In the genomic region with DNA sequence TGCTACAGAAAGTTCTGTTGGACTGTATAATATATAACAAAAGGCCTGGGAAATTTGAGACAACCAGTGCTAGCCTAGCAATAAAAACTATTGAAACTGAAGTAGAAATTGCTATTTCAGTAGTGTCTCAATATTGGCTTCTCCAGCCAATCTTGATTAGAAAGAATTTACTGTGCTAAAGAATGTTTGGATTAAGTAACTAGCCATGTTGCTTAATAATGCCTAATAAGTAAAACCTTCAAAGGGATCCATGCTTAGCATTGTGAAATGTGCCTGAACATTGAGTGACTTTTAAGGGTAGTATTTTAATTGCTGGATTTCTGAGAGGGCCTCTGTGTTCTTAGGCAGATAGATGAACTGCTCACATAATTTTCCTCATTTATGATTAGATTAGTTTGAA, we compare ENCODE assay signal across 13 mouse cellular contexts. TPM values are rescaled to one million over a fixed set of nuclear protein-coding genes. Genes with fewer than 3 reads are reported as not detected.
DNase-seq lines count a peak whose midpoint lies in the region; ATAC-seq and TF ChIP-seq lines count a peak whose summit lies in the region.
"Had no signal": no experiment of that assay in that cellular context is flagged by ENCODE, and none has a peak within 500 bp of the region (broad histone marks: within the 10 kb centered on the region; RNA-seq: fewer than 3 reads in every experiment).

No protein-coding gene starts in this region.

- TF ChIP-seq EP300 in lung, postnatal 0 days (IDR thresholded peaks at IDR 0.05) = peak; percentile 87

- H3K4me1 ChIP-seq in lung, postnatal 0 days (ENCODE audit: insufficient read depth, low read depth, low read length) = peaks cover 22% of the 10 kb centered on the region; the same call in 1 of the 2 replicates
- H3K4me1 ChIP-seq in hindbrain, embryonic 12.5 days = peaks cover 42% of the 10 kb centered on the region
- H3K4me1 ChIP-seq in liver, embryonic 16.5 days (ENCODE audit: control insufficient read depth, low read depth, low read length) = peaks cover 37% of the 10 kb centered on the region

- H3K27ac ChIP-seq in gastrocnemius, adult 2 months = no peak overlapping the region
- H3K27ac ChIP-seq in lung, postnatal 0 days (ENCODE audit: low read length) = no peak overlapping the region
- no peak overlapping the region for H3K27ac ChIP-seq in hindbrain, embryonic 12.5 days
- no peak overlapping the region for H3K27ac ChIP-seq in liver, embryonic 16.5 days (ENCODE audit: low read length)
- H3K27ac ChIP-seq: embryonic facial prominence, embryonic 12.5 days; limb, embryonic 15.5 days had no signal

- TF ChIP-seq CTCF in gastrocnemius, adult 2 months (IDR thresholded peaks at IDR 0.05) = no peak
- no peak for TF ChIP-seq CTCF in lung, postnatal 0 days (IDR thresholded peaks at IDR 0.05)

- intact Hi-C loops in gastrocnemius, adult 2 months (cut with DNase I) = no loop called here

- H3K9ac ChIP-seq in lung, postnatal 0 days (replicated peaks; ENCODE audit: low read depth) = no peak overlapping the region
- H3K9ac ChIP-seq in hindbrain, embryonic 12.5 days = no peak overlapping the region
- no peak overlapping the region for H3K9ac ChIP-seq in liver, embryonic 16.5 days (ENCODE audit: low read depth, low read length)
- H3K9ac ChIP-seq: embryonic facial prominence, embryonic 12.5 days; limb, embryonic 15.5 days had no signal

- H3K36me3 ChIP-seq in lung, postnatal 0 days (ENCODE audit: insufficient read depth, low read length) = peaks cover 20% of the 10 kb centered on the region; the same call in 1 of the 2 replicates
- peaks cover 54% of the 10 kb centered on the region for H3K36me3 ChIP-seq in hindbrain, embryonic 12.5 days
- H3K36me3 ChIP-seq in liver, embryonic 16.5 days (ENCODE audit: control insufficient read depth, insufficient read depth) = peaks cover 33% of the 10 kb centered on the region

- H3K27me3 ChIP-seq in lung, postnatal 0 days (replicated peaks; ENCODE audit: insufficient read depth, low read length) = no peaks in the 10 kb centered on the region
- no peaks in the 10 kb centered on the region for H3K27me3 ChIP-seq in hindbrain, embryonic 12.5 days
- H3K27me3 ChIP-seq in liver, embryonic 16.5 days (ENCODE audit: control insufficient read depth, insufficient read depth, low read depth, low read length) = no peaks in the 10 kb centered on the region
- H3K27me3 ChIP-seq: embryonic facial prominence, embryonic 12.5 days; limb, embryonic 15.5 days had no signal

- no peaks in the 10 kb centered on the region for H3K9me3 ChIP-seq in lung, postnatal 0 days (ENCODE audit: low read length)
- H3K9me3 ChIP-seq in hindbrain, embryonic 12.5 days (replicated peaks) = no peaks in the 10 kb centered on the region
- no peaks in the 10 kb centered on the region for H3K9me3 ChIP-seq in liver, embryonic 16.5 days (replicated peaks; ENCODE audit: control insufficient read depth, low read length)
- H3K9me3 ChIP-seq: embryonic facial prominence, embryonic 12.5 days; limb, embryonic 15.5 days had no signal

- DNase-seq in gastrocnemius, adult 2 months = no peak
- no peak for DNase-seq in gastrocnemius, postnatal 25 days
- DNase-seq in lung, postnatal 0 days (ENCODE audit: low spot score) = peak; percentile 91
- no peak for DNase-seq in lung, postnatal 25 days (ENCODE audit: low spot score)
- no peak for DNase-seq in thymus, postnatal 0 days (ENCODE audit: low spot score)
- DNase-seq in embryo, embryonic 10 days (ENCODE audit: low spot score) = no peak
- DNase-seq: adrenal gland, postnatal 25 days; cerebellum, adult 18-20 months; gastrocnemius, postnatal 14 days had no signal

- peak overlapping the region; percentile 94 for H3K4me3 ChIP-seq in gastrocnemius, adult 2 months
- no peak overlapping the region for H3K4me3 ChIP-seq in lung, postnatal 0 days (ENCODE audit: low read depth, low read length)
- H3K4me3 ChIP-seq in hindbrain, embryonic 12.5 days = 0 out of 2 replicates have a peak overlapping the region, but pooled peaks have one; percentile 94
- H3K4me3 ChIP-seq in liver, embryonic 16.5 days (ENCODE audit: low read depth, low read length) = no peak overlapping the region

- no peak for ATAC-seq in lung, postnatal 0 days
- no peak for ATAC-seq in hindbrain, embryonic 12.5 days (ENCODE audit: low FRiP score)
- no peak for ATAC-seq in liver, embryonic 16.5 days (ENCODE audit: low read depth)

- H3K4me2 ChIP-seq in lung, postnatal 0 days (replicated peaks; ENCODE audit: low read depth, low read length) = peak overlapping the region; percentile 54; the same call in 1 of the 2 replicates
- H3K4me2 ChIP-seq in hindbrain, embryonic 12.5 days (replicated peaks) = peak overlapping the region; percentile 78; the same call in 1 of the 2 replicates
- peak overlapping the region; percentile 18; the same call in 1 of the 2 replicates for H3K4me2 ChIP-seq in liver, embryonic 16.5 days (ENCODE audit: low read depth, low read length)

RNA-seq across cellular contexts. Expression of a gene that starts 3.6 kb away (rescaled TPM):
- total RNA-seq in gastrocnemius, adult 2 months (2021) = 10 to 100 TPM; 42.7 to 77.1 TPM
- total RNA-seq in gastrocnemius, postnatal 25 days (2021) = 10 to 100 TPM; 44.5 to 50.1 TPM
- 285 and 314 TPM in 2 replicates for polyA plus RNA-seq in lung, postnatal 0 days (2015; fragmentation: Nextera tagmentation; extraction: Ambion mirVana)
- 654 and 704 TPM in 2 replicates for polyA plus RNA-seq in hindbrain, embryonic 12.5 days (2016; fragmentation: Nextera tagmentation; extraction: Ambion mirVana)
- 103 and 120 TPM in 2 replicates for polyA plus RNA-seq in liver, embryonic 16.5 days (2015; fragmentation: Nextera tagmentation; extraction: Ambion mirVana)
- polyA plus RNA-seq in thymus, postnatal 0 days (2015; fragmentation: Nextera tagmentation; extraction: Ambion mirVana) = 410 and 488 TPM in 2 replicates

RNA-seq across cellular contexts. Expression of a gene that starts 22.6 kb away (rescaled TPM):
- total RNA-seq in gastrocnemius, adult 2 months (2021) = 10 to 100 TPM; 14.2 to 15.3 TPM
- 10 to 100 TPM; 13.5 to 14.5 TPM for total RNA-seq in gastrocnemius, postnatal 25 days (2021)
- polyA plus RNA-seq in lung, postnatal 0 days (2015; fragmentation: Nextera tagmentation; extraction: Ambion mirVana) = 19.5 and 21.2 TPM in 2 replicates
- 52.6 and 54.2 TPM in 2 replicates for polyA plus RNA-seq in hindbrain, embryonic 12.5 days (2016; fragmentation: Nextera tagmentation; extraction: Ambion mirVana)
- 7.9 and 8.1 TPM in 2 replicates for polyA plus RNA-seq in liver, embryonic 16.5 days (2015; fragmentation: Nextera tagmentation; extraction: Ambion mirVana)
- polyA plus RNA-seq in thymus, postnatal 0 days (2015; fragmentation: Nextera tagmentation; extraction: Ambion mirVana) = 35.3 and 42.1 TPM in 2 replicates

RNA-seq across cellular contexts. Expression of a gene that starts 32.2 kb away (rescaled TPM):
- 10 to 100 TPM; 33.1 to 34.2 TPM for total RNA-seq in gastrocnemius, adult 2 months (2021)
- 10 to 100 TPM; 25.3 to 26.2 TPM for total RNA-seq in gastrocnemius, postnatal 25 days (2021)
- polyA plus RNA-seq in lung, postnatal 0 days (2015; fragmentation: Nextera tagmentation; extraction: Ambion mirVana) = 88.4 and 89.0 TPM in 2 replicates
- 135 and 137 TPM in 2 replicates for polyA plus RNA-seq in hindbrain, embryonic 12.5 days (2016; fragmentation: Nextera tagmentation; extraction: Ambion mirVana)
- 59.9 and 66.8 TPM in 2 replicates for polyA plus RNA-seq in liver, embryonic 16.5 days (2015; fragmentation: Nextera tagmentation; extraction: Ambion mirVana)
- polyA plus RNA-seq in thymus, postnatal 0 days (2015; fragmentation: Nextera tagmentation; extraction: Ambion mirVana) = 158 and 161 TPM in 2 replicates

Comparison
In these comparisons a context has a peak if more than half of its experiments do, and no peak if none do; other contexts are left out.
1. H3K4me3 ChIP-seq: peak in gastrocnemius, adult 2 months (single experiment) and hindbrain, embryonic 12.5 days (single experiment); none in lung, postnatal 0 days (single experiment) and liver, embryonic 16.5 days (single experiment).
2. H3K4me2 ChIP-seq: peak in every context shown above with its lines; median percentile 78 in hindbrain, embryonic 12.5 days; 54 in lung, postnatal 0 days; 18 in liver, embryonic 16.5 days.